In genomic region chr8:128024774-128025222, GRCm38 (mm10) we compare ENCODE assay signal across 8 mouse cellular contexts.
DNase-seq lines count a peak whose midpoint lies in the region; ATAC-seq and TF ChIP-seq lines count a peak whose summit lies in the region.

No protein-coding gene starts in this region.

- TF ChIP-seq POLR2A in liver, adult 2 months (IDR thresholded peaks at IDR 0.05; ENCODE audit: extremely low read depth, insufficient read depth, low read length), result no peak

- no peak overlapping the region for H3K4me2 ChIP-seq in forebrain, postnatal 0 days (ENCODE audit: low read depth)
- no peak overlapping the region for H3K4me2 ChIP-seq in kidney, postnatal 0 days (ENCODE audit: low read length)
- H3K4me2 ChIP-seq in midbrain, embryonic 14.5 days (ENCODE audit: low read length), result no peak overlapping the region

- H3K27ac ChIP-seq in liver, adult 2 months (replicated peaks; ENCODE audit: insufficient read depth, low read depth, low read length), result peak overlapping the region; percentile 69
- H3K27ac ChIP-seq in forebrain, postnatal 0 days (ENCODE audit: low read depth, low read length), result no peak overlapping the region
- peak overlapping the region; percentile 78 for H3K27ac ChIP-seq in kidney, postnatal 0 days
- H3K27ac ChIP-seq in midbrain, embryonic 14.5 days (replicated peaks; ENCODE audit: low read depth, low read length), result peak overlapping the region; percentile 70

- no peak overlapping the region for H3K4me3 ChIP-seq in liver, adult 2 months (ENCODE audit: insufficient read depth, low read depth, low read length)
- H3K4me3 ChIP-seq in forebrain, postnatal 0 days (ENCODE audit: low read depth, low read length), result no peak overlapping the region
- no peak overlapping the region for H3K4me3 ChIP-seq in kidney, postnatal 0 days (replicated peaks; ENCODE audit: low read depth, low read length)
- H3K4me3 ChIP-seq in midbrain, embryonic 14.5 days (replicated peaks; ENCODE audit: low read depth, low read length), result no peak overlapping the region

- ATAC-seq in forebrain, postnatal 0 days, result 0 out of 2 replicates have a peak, but pooled peaks have one; percentile 25
- ATAC-seq in kidney, postnatal 0 days (replicated peaks; ENCODE audit: low FRiP score, low read depth), result peak; percentile 21; the same call in 1 of the 2 replicates
- ATAC-seq in midbrain, embryonic 14.5 days (ENCODE audit: low FRiP score, low TSS enrichment), result peak; percentile 76; the same call in 1 of the 2 replicates
- no peak for ATAC-seq in megakaryocyte, adult 5-6 weeks (ENCODE audit: poor library complexity, severe bottlenecking)

- DNase-seq in liver, adult 2 months (ENCODE audit: extremely low read depth, low read depth, low spot score), result peak; percentile 92
- DNase-seq in liver, result no peak
- peak; percentile 33 for DNase-seq in forebrain, postnatal 0 days
- peak; percentile 78 for DNase-seq in kidney, postnatal 0 days (ENCODE audit: low spot score)
- peak; percentile 71 for DNase-seq in midbrain, embryonic 14.5 days
- DNase-seq in spleen, postnatal 4 days (ENCODE audit: low spot score in 2 of 2), result no peak
- DNase-seq in frontal cortex, postnatal 25 days (ENCODE audit: low spot score in 2 of 2), result no peak

- H3K9ac ChIP-seq in liver, adult 2 months (ENCODE audit: low read depth, low read length), result no peak overlapping the region
- no peak overlapping the region for H3K9ac ChIP-seq in forebrain, postnatal 0 days
- H3K9ac ChIP-seq in kidney, postnatal 0 days (ENCODE audit: low read depth, low read length), result no peak overlapping the region
- H3K9ac ChIP-seq in midbrain, embryonic 14.5 days (replicated peaks; ENCODE audit: low read length), result no peak overlapping the region

- H3K79me2 ChIP-seq in liver, adult 2 months (ENCODE audit: control insufficient read depth, insufficient read depth, low read length), result no peaks in the 10 kb centered on the region

- 0% methylated on average over 2 of the region's 2 CpGs for WGBS in liver, adult 2 months
- WGBS in forebrain, postnatal 0 days, result 17% methylated on average over 1 of the region's 2 CpGs
- 6% methylated on average over 2 of the region's 2 CpGs for WGBS in kidney, postnatal 0 days
- 10% methylated on average over 2 of the region's 2 CpGs for WGBS in midbrain, embryonic 14.5 days

- no peaks in the 10 kb centered on the region for H3K9me3 ChIP-seq in forebrain, postnatal 0 days (ENCODE audit: low read length)
- no peaks in the 10 kb centered on the region for H3K9me3 ChIP-seq in kidney, postnatal 0 days (replicated peaks; ENCODE audit: low read length)
- no peaks in the 10 kb centered on the region for H3K9me3 ChIP-seq in midbrain, embryonic 14.5 days (ENCODE audit: control insufficient read depth, low read length)

- TF ChIP-seq CTCF in liver, adult 2 months (IDR thresholded peaks at IDR 0.05; ENCODE audit: low read depth, low read length), result no peak
- no peak for TF ChIP-seq CTCF in forebrain, postnatal 0 days (IDR thresholded peaks at IDR 0.05; ENCODE audit: low read depth)
- no peak for TF ChIP-seq CTCF in kidney, postnatal 0 days (IDR thresholded peaks at IDR 0.05; ENCODE audit: low read depth)

- H3K27me3 ChIP-seq in liver, adult 2 months (ENCODE audit: control insufficient read depth, insufficient read depth, low read length), result no peaks in the 10 kb centered on the region
- no peaks in the 10 kb centered on the region for H3K27me3 ChIP-seq in forebrain, postnatal 0 days (ENCODE audit: insufficient read depth, low read length)
- no peaks in the 10 kb centered on the region for H3K27me3 ChIP-seq in kidney, postnatal 0 days (ENCODE audit: insufficient read depth, low read length)
- H3K27me3 ChIP-seq in midbrain, embryonic 14.5 days (ENCODE audit: control insufficient read depth, insufficient read depth, low read length), result no peaks in the 10 kb centered on the region

- peaks cover 13% of the 10 kb centered on the region; the same call in 1 of the 2 replicates for H3K4me1 ChIP-seq in liver, adult 2 months (ENCODE audit: control insufficient read depth, insufficient read depth, low read length)
- H3K4me1 ChIP-seq in forebrain, postnatal 0 days (ENCODE audit: insufficient read depth), result 0 out of 2 replicates have a peak, but pooled peaks cover 5% of the 10 kb centered on the region
- H3K4me1 ChIP-seq in kidney, postnatal 0 days (replicated peaks; ENCODE audit: insufficient read depth, low read length), result no peaks in the 10 kb centered on the region
- H3K4me1 ChIP-seq in midbrain, embryonic 14.5 days (ENCODE audit: control insufficient read depth, insufficient read depth, low read length), result peaks cover 10% of the 10 kb centered on the region

- no peaks in the 10 kb centered on the region for H3K36me3 ChIP-seq in liver, adult 2 months (ENCODE audit: control insufficient read depth, insufficient read depth, low read length)
- no peaks in the 10 kb centered on the region for H3K36me3 ChIP-seq in forebrain, postnatal 0 days (ENCODE audit: insufficient read depth)
- no peaks in the 10 kb centered on the region for H3K36me3 ChIP-seq in kidney, postnatal 0 days (ENCODE audit: insufficient read depth, low read length)
- no peaks in the 10 kb centered on the region for H3K36me3 ChIP-seq in midbrain, embryonic 14.5 days (ENCODE audit: control insufficient read depth, insufficient read depth, low read length)

Comparison
In these comparisons a context has a peak if more than half of its experiments do, and no peak if none do; other contexts are left out.
1. DNase-seq: peak in liver, adult 2 months (single experiment), forebrain, postnatal 0 days (single experiment), kidney, postnatal 0 days (single experiment) and midbrain, embryonic 14.5 days (single experiment); none in liver (single experiment), spleen, postnatal 4 days (0 of 2) and frontal cortex, postnatal 25 days (0 of 2).